Mouse (Mus musculus): ENCODE measurements around the gene Bcor. TPM values are rescaled to one million over a fixed set of nuclear protein-coding genes. Genes with fewer than 3 reads are reported as not detected.

Gene Bcor
- 3.3 and 4.7 TPM in 2 replicates for polyA plus RNA-seq (2012; rRNA removed)

GRCm38 (mm10) chrX:12159981-12160656 lies at the start of gene Bcor:
Gene Bcor, minus strand, starts transcription at chrX:12160355.

All from stomach, adult 2 months (tissue).